Mouse (Mus musculus) urinary bladder, adult 2 months (tissue): ENCODE measurements around the gene Cep41. TPM values are rescaled to one million over a fixed set of nuclear protein-coding genes. Genes with fewer than 3 reads are reported as not detected.

Source experiments
- DNase-seq: peaks from one replicate; pipeline ENCODE4 v3.0.0; 2022; ENCODE audit warnings: low spot score
- polyA plus RNA-seq: library from polyadenylated mRNA; depleted of rRNA; stranded (reverse); fragments of >200 nt; gene quantifications from 2 replicates; pipeline ENCODE4 v1.2.3, GENCODE M21; 2012

Cep41 gene
- polyA plus RNA-seq, 1 experiment, result 7.1 TPM

DNA sequence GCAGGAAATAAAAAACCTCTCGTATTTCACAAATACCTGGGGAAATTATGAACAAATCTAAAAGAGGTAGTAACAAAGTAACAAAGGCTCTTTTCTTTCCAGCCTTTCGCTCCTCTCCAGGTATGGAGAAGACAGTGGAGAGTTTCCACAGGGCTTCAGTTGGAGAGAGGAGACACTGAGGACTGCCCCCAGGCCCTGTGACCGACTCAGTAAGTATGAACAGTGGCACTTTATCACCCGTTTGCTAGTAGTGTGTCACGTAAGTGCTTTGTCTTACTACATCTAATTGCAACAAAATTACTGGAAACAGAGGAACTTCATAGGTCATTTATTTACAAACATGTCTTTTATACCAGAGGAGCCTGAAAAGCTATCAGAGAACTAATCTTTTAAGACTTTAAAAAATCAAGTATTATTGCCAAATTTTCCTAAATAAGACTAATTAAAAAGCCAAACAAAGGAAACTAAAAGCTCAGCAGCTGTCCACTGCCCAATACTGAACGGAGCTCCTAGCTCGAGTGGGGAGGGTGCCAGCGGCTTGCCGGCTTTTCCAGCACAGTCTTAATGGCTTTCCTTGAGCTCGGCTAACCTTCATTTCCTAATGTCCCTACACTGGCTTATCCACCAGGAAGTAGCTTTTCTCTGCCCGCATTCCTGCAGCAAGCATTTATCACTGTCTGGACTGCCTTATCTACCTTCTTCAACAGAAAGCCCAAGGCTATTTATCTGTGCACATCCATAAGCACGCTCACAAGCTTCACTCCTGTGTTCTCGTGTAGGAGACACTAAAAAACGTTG is 19.6 kb downstream of the Cep41 start:
- no peak for DNase-seq

DNA sequence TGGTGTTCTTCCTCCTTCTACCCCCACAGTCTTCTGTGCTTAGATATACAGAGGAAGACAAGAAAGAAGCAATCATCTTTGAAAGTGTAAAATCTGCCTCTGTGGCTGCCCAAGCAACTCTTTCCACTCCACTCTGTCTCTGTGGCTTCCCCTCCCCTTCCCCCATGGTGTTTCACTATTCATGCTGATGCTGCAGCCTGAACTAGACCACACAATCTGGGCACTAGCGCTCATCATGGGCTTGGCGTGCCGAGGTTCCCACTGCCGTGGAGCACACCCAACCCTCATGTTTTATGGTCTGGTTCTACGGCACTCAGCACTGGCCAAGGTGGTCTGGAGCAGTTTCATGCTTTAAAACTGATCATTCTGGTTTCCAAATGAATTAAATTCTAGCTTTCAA is 21.9 kb downstream of the Cep41 start:
- DNase-seq, result no peak

GRCm38 (mm10) chr6:30667585-30667984 is 26.0 kb downstream of the Cep41 start:
- DNase-seq, result no peak

DNA sequence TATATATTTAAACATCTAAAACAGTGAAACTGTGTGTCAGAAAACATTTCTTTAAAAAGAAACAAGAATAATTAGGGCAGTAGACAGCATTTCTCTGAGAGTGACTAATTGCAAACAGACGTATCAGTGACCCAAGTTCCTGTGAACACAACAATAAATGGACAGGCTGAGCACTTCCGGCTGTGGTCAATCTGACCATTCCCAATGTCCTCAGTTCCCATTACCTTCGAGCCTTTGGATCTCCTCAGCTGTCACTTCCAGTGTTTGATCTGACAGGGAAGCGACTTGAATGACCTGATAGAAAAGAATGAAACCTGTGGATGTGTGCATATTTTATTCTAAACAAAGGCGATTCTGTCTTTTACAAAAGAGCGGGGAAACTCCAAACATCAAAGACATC is 27.5 kb downstream of the Cep41 start:
- DNase-seq, result no peak

DNA sequence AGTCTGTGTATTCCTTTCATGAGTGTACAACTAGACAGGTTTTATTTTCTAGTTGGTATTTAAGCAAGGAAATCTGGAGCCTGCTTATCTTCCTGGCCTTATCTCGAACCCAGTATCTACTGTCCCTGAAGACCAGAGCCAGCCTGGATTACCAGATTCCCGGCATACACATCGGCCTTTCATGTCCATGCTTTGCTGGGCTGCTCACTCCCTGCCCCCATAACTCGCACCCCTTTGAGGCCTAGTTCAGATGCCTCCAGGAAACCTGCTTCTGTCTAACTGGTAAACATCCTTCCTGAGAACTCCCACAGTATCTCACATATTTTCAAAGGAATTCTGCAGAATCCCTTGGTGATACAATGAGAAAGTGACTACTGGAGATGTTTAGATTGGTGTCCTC is 28.3 kb downstream of the Cep41 start:
- no peak for DNase-seq

DNA sequence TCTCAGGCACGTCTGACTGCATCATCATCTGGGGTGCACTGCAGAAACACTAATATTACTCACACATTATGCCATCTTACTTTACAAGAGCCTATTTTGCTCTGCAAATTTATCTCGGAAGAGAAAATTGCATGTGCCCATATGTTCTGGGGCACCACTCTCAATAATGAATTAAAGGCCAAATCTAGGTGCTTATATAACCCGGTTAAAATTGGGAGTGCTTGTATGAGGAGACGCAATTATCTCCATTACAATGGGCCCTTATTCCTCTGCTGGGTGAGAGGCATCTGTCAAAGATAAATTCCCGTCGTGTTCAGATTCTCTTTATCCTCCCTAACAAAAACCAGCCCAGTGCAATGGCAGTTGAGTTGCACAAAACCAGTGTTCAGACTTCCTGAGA is 28.8 kb downstream of the Cep41 start:
- DNase-seq, result no peak

GRCm38 (mm10) chr6:30658619-30659018 is 34.9 kb downstream of the Cep41 start:
- DNase-seq, result no peak

GRCm38 (mm10) chr6:30657279-30657678 is 36.3 kb downstream of the Cep41 start:
- no peak for DNase-seq

- DNase-seq, result no peak
Observed at GRCm38 (mm10) chr6:30654932-30655331, 38.6 kb downstream of the Cep41 start.

- DNase-seq, result no peak
Observed at GRCm38 (mm10) chr6:30654402-30654859, 39.1 kb downstream of the Cep41 start.

DNA sequence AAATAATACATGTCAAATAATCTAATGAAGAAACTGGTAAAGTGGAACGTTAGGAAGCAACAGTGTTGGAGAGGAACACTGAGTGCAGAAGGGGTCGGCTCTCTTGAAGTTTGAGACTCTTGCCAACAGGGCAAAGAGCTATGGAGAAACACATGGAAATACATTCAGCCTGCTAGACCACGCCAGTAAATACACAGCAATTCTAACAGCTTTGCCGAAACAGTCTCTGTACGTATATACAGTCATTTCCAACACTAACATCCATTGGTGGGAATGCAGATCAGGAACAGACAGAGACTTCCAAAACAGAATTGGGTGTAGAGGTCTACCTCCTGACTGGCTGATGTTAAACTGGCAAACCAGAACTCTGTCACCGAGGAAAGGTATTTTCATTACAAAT is 40.0 kb downstream of the Cep41 start:
- DNase-seq, result no peak

DNA sequence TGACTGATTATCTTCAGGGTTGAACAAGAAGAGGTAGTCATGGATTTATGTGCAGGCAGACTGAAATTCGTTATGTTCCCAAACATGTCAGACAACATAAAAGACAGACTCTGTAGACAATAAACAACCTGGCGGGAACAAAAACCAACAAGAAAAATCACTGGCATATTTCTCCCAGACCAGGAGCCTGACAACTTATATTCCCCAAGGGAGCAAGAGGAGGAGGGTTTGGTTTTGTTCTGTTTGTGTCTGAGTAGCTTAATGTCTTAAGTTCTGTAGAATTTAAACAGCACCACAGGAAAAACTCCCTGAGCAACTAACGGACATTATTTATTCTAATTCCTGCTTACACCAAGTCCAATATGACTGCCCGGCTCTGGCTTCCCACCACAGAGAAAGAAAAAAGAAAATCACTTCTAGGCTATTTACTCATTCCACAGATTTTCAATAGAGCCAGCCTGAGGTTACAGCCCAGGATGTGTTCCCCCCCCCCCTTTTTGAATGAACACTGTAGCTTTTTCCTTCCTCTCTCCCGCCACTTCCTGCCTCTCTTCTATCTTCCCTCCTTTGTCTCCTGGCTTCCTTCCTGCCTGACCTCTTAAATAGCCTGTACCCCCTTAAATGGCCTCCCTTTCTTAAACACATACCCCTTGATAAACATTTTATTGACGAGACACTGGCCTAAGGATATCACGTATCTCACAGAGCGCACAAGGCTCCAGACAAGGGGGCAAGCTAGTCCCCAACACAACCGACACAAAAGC is 40.9 kb downstream of the Cep41 start:
- no peak for DNase-seq

GRCm38 (mm10) chr6:30649651-30650296 is 43.8 kb downstream of the Cep41 start:
- no peak for DNase-seq

DNA sequence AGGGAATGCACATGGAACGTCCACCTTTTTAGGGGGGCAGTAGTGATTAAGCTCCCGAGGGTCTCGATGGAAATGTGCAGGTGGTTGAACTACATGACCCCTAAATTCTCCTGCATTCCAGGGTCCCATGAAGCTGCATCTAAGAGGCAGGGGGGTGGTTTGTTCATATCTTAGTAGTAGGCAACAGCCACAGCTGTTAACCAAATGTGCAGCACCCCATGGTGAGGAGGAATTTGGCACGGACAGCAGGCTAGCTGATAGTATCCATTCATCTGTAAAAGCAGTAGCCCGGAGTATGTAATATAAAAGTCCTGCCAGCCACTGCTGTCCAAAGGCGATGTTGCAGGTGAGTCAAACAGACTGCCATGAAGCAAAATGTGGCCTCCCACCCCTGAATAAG is 48.2 kb downstream of the Cep41 start:
- no peak for DNase-seq

GRCm38 (mm10) chr6:30644462-30644861 is 49.1 kb downstream of the Cep41 start:
- no peak for DNase-seq

GRCm38 (mm10) chr6:30643694-30644460 is 49.7 kb downstream of the Cep41 start:
- no peak for DNase-seq

- no peak for DNase-seq
Observed at GRCm38 (mm10) chr6:30638674-30639268, 54.8 kb downstream of the Cep41 start, which contains the start of gene Cpa1. Gene Cpa1, plus strand, starts transcription at chr6:30639218.

DNA sequence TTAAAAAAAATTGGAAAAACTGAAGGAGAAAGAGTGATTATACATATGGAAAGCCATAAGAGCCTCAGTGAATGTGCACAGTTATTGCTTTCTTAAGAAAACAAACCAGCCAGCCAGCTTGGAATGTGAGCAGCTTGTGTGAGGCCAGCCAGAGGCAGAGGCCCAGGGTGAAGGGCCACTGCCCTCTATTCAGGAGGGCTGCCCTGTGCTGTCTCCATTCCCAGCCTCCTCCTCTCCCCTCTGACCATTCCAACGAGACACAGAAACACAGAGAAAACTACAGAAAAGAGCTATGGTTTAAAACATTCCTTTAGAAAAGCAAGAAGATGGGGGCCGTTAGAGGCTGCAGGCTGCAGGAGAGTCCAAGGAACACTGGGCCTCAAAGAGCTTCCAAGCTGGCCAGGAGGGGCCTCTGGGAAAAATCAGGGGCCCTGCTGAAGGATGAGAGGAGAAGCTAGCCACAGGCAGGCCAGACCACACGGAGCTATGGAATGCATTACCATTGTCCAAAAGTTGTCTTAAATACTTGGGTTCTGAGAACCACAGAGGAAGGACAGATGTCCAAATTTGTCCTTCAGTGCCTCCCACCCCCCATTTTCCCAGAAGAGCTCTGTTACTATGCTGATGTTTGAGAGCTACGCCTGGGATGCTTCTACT is 57.2 kb downstream of the Cep41 start:
- no peak for DNase-seq

DNA sequence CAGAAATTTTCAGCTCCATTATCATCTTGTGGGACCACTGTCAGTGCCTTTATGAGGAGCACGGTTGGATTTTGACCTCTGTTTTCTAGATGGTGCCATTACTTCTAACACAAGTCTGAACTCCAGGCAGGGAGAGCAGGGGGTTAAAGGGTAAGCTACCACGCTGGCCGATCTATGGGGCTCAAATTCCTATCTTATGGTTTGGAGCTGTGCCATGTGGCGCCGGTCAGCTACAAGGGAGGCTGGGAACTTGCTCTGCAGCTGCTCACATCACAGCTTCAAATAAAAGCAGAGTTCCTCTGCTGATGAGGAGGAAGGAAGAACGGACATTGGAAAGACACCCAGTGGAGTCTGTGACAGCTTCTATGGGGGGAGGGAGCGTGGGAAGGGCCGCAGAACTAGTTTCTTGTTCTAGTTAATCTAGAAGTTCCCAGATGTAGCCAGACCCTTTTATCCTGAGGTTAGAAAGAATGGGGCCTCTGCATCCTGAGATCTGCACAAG is 58.1 kb downstream of the Cep41 start:
- DNase-seq, result no peak

DNA sequence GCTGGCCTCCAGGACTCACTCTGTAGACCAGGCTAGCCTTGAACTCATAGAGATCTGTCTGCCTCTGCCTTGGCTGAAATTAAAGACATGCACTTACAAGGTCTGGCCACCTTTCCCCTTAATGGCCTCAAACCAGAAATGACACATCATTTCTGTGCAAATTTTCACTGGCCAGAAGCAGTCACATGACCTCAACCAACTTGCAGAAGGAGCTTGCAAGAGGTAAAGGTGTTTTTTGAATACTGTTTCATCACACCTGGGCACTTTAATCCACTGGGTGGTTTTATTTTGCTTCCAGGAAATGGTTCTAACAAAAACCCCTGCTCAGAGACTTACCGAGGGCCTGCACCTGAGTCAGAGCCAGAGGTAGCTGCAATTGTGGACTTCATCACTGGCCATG is 63.6 kb downstream of the Cep41 start:
- DNase-seq, result no peak

GRCm38 (mm10) chr6:30628152-30628551 is 65.4 kb downstream of the Cep41 start:
- DNase-seq, result no peak
